Mouse (Mus musculus): ENCODE measurements around the gene Bbs12. TPM values are rescaled to one million over a fixed set of nuclear protein-coding genes. Genes with fewer than 3 reads are reported as not detected.

Bbs12 gene
- 6.1 and 7.7 TPM in 2 replicates for polyA plus RNA-seq (2015; fragmentation: Nextera tagmentation; extraction: Ambion mirVana)

DNA sequence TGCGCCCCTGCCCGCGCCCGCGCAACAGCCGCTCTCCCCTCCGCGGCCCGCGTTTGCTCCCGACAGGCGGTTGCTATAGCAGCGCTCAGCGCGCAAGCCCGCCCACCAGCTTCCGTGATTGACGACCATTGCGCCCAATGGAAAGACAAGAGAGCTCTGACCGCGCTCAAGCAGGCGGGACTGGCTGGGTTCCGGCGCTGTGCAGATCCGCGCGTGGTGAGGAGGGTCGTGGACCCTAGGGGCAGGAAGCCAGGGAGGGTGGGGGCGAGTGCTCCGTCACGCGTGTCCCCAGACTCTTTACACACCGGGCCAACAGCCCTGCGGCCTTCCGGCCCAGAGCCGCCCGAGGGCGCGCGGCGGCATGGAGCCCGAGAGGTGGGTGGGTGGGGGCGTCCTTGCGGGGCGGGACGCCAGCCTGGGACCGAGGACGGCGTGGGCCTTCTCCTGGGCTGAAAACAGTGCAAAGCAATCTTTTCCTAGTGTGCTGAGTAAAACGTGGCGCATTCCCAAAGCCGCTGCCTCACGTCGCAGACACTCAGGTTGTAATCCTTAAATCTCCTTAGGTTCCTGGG is at the start of gene Bbs12, which contains the start of gene Cetn4:
Bbs12 (plus strand) TSS at position 185 of the 572 bp plus-strand sequence.
Cetn4 (minus strand) TSS at position 339 of the 572 bp plus-strand sequence.
- H3K27ac ChIP-seq, result peak within 1 kb of the TSS; percentile 49; the same call in 1 of the 2 replicates
- peak; percentile 100 for ATAC-seq
- no peaks in the 10 kb centered on the region for H3K27me3 ChIP-seq
- H3K4me3 ChIP-seq, result peak within 1 kb of the TSS; percentile 66
- peak within 1 kb of the TSS; percentile 76 for H3K9ac ChIP-seq
- H3K4me2 ChIP-seq, result peak within 1 kb of the TSS; percentile 65
- peaks cover 6% of the 10 kb centered on the region; the same call in 1 of the 2 replicates for H3K4me1 ChIP-seq
- H3K9me3 ChIP-seq (replicated peaks), result no peaks in the 10 kb centered on the region
- WGBS, result under 1% methylated on average over 54 of the region's 54 CpGs
- no peaks in the 10 kb centered on the region for H3K36me3 ChIP-seq (ENCODE audit: poor library complexity, severe bottlenecking)

DNA sequence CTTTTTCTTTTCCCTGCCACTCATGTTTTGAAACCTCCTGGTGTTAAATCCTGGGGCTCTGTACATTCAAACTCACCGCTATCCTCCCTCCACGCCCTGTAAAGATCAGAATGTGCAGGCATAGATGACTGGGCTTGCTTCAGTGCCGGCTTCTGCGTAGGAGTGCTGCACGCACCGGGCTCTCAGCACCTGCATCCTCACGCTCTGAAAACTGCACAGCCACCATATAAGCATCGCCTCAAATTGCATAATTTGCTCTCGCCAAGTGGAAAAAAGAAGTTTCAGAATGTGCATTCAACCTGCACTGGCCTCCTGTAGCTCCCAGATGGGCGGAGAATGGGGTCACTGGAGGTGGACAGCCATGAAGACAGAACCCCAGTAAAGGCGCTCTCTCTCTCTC is 44.0 kb upstream of the Bbs12 start:
- Histone ChIP-seq H3K4me1 (no peaks in the 10 kb centered on the region), H3K4me2 (no peak overlapping the region), H3K36me3 (ENCODE audit: poor library complexity, severe bottlenecking) (no peaks in the 10 kb centered on the region), H3K4me3 (no peak overlapping the region), H3K9me3 (replicated peaks) (no peaks in the 10 kb centered on the region), H3K9ac (no peak overlapping the region), H3K27me3 (no peaks in the 10 kb centered on the region), H3K27ac (no peak overlapping the region)
- ATAC-seq, result no peak
- 75% methylated on average over 11 of the region's 11 CpGs for WGBS

DNA sequence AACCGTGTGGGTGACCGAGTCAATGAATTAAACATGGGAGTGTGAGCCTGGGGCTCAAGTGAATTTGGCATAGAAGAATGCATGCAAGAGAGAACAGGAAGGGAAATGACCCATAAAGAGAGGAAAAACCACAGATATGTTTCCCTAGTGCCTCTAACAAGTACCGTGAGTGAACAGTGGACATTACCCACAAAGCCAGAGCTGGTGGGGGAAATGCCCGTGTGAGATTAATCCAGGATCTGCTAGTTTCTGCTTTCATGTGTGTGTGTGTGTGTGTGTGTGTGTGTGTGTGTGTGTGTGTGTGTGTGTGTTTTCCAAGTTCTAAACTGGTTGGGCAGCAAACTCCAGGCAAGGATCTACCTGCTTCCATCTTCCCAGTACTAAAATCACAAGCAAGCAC is 42.4 kb upstream of the Bbs12 start:
- no peaks in the 10 kb centered on the region for H3K9me3 ChIP-seq (replicated peaks)
- H3K27me3 ChIP-seq, result no peaks in the 10 kb centered on the region
- no peaks in the 10 kb centered on the region for H3K36me3 ChIP-seq (ENCODE audit: poor library complexity, severe bottlenecking)
- no peaks in the 10 kb centered on the region for H3K4me1 ChIP-seq
- H3K9ac ChIP-seq, result no peak overlapping the region
- no peak overlapping the region for H3K4me3 ChIP-seq
- 100% methylated on average over 4 of the region's 4 CpGs for WGBS
- ATAC-seq, result no peak
- no peak overlapping the region for H3K4me2 ChIP-seq
- no peak overlapping the region for H3K27ac ChIP-seq

DNA sequence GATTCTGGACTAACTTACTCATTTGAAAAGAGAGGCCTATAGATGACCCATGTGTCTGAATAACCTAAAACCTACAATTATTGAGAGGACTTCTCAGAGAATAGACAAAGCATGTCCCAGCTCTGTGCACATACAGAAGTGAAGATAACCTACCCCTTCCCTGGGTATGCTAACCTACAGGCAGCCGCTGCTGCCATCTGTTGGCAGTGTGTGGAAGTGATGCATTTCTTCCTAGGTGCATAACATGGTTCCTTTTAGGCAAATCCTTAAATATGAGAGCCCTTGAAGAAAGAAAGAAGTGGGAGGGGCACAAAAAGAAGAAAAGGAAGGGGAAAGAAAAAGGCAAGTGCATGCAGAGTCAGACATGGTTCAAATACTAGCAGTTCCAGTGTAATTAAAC is 41.1 kb upstream of the Bbs12 start:
- Histone ChIP-seq H3K27me3 (no peaks in the 10 kb centered on the region), H3K4me1 (no peaks in the 10 kb centered on the region), H3K27ac (no peak overlapping the region), H3K4me2 (no peak overlapping the region), H3K9me3 (replicated peaks) (no peaks in the 10 kb centered on the region), H3K36me3 (ENCODE audit: poor library complexity, severe bottlenecking) (no peaks in the 10 kb centered on the region), H3K4me3 (no peak overlapping the region), H3K9ac (no peak overlapping the region)
- 3% methylated on average over 1 of the region's 1 CpGs for WGBS
- peak; percentile 66 for ATAC-seq

DNA sequence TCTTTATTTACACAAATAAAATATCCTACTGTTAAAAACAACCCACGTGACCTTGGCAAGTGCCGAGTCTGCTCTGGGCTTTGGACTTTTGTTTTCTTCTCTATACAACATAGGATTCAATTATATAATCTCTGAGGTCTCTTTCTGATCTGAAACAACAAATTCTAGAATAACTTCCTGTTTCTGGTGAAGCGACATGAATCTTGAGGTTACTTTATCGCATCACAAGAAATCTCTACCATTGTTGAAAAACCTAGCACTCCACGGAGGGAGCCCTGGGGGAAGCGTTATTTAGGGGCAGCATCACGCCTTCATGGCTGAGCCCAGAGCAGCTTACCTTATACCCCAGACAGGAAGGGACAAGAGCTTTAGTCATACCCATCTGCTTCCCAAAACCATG is 39.3 kb upstream of the Bbs12 start:
- Histone ChIP-seq H3K9ac (no peak overlapping the region), H3K4me2 (no peak overlapping the region), H3K4me1 (no peaks in the 10 kb centered on the region), H3K9me3 (replicated peaks) (no peaks in the 10 kb centered on the region), H3K4me3 (no peak overlapping the region), H3K27ac (no peak overlapping the region), H3K36me3 (ENCODE audit: poor library complexity, severe bottlenecking) (no peaks in the 10 kb centered on the region), H3K27me3 (no peaks in the 10 kb centered on the region)
- 87% methylated on average over 7 of the region's 7 CpGs for WGBS
- no peak for ATAC-seq

DNA sequence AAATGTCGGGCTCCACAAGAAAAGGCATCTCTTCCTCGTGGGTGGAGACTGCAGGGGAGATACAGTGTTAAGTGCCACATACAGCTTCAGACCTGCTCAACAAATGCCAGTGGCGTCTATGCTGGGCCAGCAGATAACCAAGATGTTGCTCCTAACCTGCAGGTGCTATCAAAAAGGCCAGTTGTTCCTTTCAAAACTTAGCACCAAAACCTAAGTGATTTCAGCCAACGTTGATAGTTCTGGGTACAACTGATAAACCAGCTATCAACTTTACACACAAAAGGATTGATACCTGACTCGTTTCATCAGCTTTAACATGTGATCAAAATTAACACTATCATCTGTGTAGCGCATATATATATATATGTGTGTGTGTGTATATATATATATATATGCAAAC is 37.7 kb upstream of the Bbs12 start:
- Histone ChIP-seq H3K27me3 (no peaks in the 10 kb centered on the region), H3K9me3 (replicated peaks) (no peaks in the 10 kb centered on the region), H3K4me2 (no peak overlapping the region), H3K4me3 (no peak overlapping the region), H3K27ac (no peak overlapping the region), H3K9ac (no peak overlapping the region), H3K36me3 (ENCODE audit: poor library complexity, severe bottlenecking) (no peaks in the 10 kb centered on the region), H3K4me1 (no peaks in the 10 kb centered on the region)
- no peak for ATAC-seq
- WGBS, result 84% methylated on average over 6 of the region's 6 CpGs

DNA sequence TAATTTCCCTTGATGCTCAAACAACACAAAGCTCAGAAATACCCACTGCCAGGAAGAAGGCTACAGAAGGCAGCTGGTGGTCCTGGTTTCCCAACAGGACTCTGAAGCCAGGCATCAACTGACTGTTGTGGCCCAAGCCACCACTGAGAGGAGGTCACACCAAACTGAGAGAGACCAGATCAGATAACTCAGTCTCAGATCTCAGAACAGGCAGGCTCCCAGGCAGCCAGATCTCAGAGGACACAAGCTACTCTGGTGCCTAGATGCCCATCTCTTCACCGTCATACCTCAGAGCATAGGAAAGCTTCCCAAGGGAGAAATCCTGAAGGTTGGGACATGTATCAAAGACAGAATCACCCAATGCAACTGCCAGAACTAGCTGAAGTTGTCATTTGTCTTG is 32.1 kb upstream of the Bbs12 start:
- H3K4me3 ChIP-seq, result no peak overlapping the region
- no peaks in the 10 kb centered on the region for H3K36me3 ChIP-seq (ENCODE audit: poor library complexity, severe bottlenecking)
- no peaks in the 10 kb centered on the region for H3K27me3 ChIP-seq
- H3K9me3 ChIP-seq (replicated peaks), result no peaks in the 10 kb centered on the region
- H3K4me2 ChIP-seq, result no peak overlapping the region
- 100% methylated on average over 1 of the region's 1 CpGs for WGBS
- ATAC-seq, result no peak
- H3K9ac ChIP-seq, result no peak overlapping the region
- H3K4me1 ChIP-seq, result no peaks in the 10 kb centered on the region; the same call in 1 of the 2 replicates
- H3K27ac ChIP-seq, result no peak overlapping the region

DNA sequence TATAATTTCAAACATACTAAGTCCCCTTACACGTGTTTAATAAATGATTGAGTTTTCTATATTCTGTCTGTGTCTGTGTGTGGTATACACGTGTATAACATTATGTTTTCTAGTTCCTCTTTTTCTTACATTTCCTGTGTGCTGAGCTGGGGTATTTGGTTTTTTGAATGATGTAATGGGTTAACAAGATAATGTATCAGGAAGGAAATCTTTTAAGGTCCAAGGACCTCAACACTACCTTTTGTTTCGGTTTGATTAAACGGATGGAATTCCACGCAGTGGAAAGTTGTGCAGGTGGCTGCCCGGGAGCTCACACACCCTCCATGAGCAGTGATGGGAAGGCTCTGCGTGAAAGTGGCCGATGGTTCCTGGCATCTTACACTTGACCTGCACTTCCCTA is 31.5 kb upstream of the Bbs12 start:
- H3K9me3 ChIP-seq (replicated peaks), result no peaks in the 10 kb centered on the region
- no peaks in the 10 kb centered on the region; the same call in 1 of the 2 replicates for H3K4me1 ChIP-seq
- no peaks in the 10 kb centered on the region for H3K27me3 ChIP-seq
- no peak for ATAC-seq
- no peak overlapping the region for H3K27ac ChIP-seq
- no peak overlapping the region for H3K9ac ChIP-seq
- no peaks in the 10 kb centered on the region for H3K36me3 ChIP-seq (ENCODE audit: poor library complexity, severe bottlenecking)
- H3K4me2 ChIP-seq, result no peak overlapping the region
- WGBS, result 74% methylated on average over 8 of the region's 8 CpGs
- no peak overlapping the region for H3K4me3 ChIP-seq

DNA sequence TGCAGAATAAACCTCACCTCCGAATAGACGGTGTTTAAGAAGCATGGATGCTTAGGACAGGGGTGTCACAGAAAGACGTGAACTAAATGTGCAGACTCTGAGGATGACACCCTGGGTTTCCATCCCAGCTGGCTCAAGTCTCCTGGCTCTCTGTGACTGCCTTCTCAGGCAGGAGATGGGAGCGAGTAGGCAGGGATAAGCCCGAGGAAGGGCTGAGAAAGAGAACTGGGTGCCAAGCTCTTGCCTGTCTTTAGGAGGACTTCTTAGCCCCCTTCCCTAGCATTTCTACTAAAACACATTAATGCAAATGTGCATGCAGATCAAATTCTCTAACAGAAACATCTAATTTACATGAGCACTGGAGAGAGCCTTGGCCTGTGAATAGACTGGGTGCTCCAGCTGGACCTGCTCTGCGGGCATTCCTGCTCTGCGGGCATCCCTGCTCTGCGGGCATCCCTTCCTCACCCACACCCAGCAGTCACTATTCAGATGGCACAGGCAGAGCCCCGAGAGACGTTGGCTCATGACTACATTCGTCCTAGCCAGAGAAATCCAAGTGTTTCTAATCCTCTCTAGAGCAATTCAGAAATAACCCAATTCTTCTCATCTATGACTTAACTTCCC is 29.9 kb upstream of the Bbs12 start:
- Histone ChIP-seq H3K9me3 (replicated peaks) (no peaks in the 10 kb centered on the region), H3K4me3 (no peak overlapping the region), H3K4me2 (no peak overlapping the region), H3K36me3 (ENCODE audit: poor library complexity, severe bottlenecking) (no peaks in the 10 kb centered on the region), H3K27ac (no peak overlapping the region), H3K4me1 (no peaks in the 10 kb centered on the region; the same call in 1 of the 2 replicates), H3K9ac (no peak overlapping the region), H3K27me3 (no peaks in the 10 kb centered on the region)
- 77% methylated on average over 11 of the region's 11 CpGs for WGBS
- ATAC-seq, result peak; percentile 62; the same call in 1 of the 2 replicates

DNA sequence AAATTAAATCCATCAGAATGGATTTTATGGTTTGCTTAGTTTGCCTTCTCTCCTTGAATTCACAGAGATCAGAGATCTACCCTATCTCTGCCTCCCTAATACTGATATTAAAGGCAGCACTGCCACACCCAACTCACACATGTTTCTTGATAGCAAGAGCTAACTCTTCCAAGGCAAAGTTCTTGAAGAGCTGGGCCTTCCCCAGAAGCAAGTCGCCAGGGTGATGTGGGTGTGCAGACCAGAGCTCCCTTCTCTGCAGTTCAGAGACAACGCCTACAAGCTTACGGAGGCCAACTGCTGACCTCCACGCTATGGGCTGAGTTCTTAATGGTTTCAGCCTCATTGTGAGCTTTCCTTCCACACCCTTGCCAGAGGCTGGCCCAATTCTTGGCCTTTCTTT is 29.1 kb upstream of the Bbs12 start:
- ATAC-seq, result no peak
- no peaks in the 10 kb centered on the region for H3K9me3 ChIP-seq (replicated peaks)
- no peak overlapping the region for H3K4me2 ChIP-seq
- H3K27ac ChIP-seq, result no peak overlapping the region
- H3K4me1 ChIP-seq, result no peaks in the 10 kb centered on the region; the same call in 1 of the 2 replicates
- no peaks in the 10 kb centered on the region for H3K27me3 ChIP-seq
- WGBS, result 89% methylated on average over 4 of the region's 4 CpGs
- H3K9ac ChIP-seq, result no peak overlapping the region
- no peaks in the 10 kb centered on the region for H3K36me3 ChIP-seq (ENCODE audit: poor library complexity, severe bottlenecking)
- no peak overlapping the region for H3K4me3 ChIP-seq

DNA sequence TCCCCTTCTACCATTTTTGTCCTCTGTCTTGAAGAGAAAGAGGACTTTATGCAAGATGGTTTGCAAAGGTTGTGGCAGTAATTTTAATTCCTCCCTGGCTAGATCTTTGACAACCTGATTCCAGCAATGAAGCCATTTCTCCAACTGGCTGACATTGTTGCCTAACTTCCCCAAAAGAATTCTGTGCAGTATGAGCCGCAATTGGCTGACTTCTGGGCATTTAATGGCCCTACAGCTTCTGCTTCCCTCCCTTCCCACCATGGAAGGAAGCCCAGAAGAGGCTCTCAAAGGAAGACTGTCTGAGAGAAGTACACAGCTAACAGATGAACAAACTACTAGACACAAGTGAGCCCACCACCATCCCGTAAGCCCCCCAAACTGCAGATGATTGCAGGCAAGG is 23.1 kb upstream of the Bbs12 start:
- Histone ChIP-seq H3K27me3 (no peaks in the 10 kb centered on the region), H3K4me1 (peaks cover 4% of the 10 kb centered on the region; the same call in 1 of the 2 replicates), H3K4me3 (no peak overlapping the region), H3K27ac (no peak overlapping the region), H3K4me2 (no peak overlapping the region), H3K36me3 (ENCODE audit: poor library complexity, severe bottlenecking) (no peaks in the 10 kb centered on the region), H3K9me3 (replicated peaks) (no peaks in the 10 kb centered on the region), H3K9ac (no peak overlapping the region)
- WGBS, result 94% methylated on average over 2 of the region's 2 CpGs
- no peak for ATAC-seq

DNA sequence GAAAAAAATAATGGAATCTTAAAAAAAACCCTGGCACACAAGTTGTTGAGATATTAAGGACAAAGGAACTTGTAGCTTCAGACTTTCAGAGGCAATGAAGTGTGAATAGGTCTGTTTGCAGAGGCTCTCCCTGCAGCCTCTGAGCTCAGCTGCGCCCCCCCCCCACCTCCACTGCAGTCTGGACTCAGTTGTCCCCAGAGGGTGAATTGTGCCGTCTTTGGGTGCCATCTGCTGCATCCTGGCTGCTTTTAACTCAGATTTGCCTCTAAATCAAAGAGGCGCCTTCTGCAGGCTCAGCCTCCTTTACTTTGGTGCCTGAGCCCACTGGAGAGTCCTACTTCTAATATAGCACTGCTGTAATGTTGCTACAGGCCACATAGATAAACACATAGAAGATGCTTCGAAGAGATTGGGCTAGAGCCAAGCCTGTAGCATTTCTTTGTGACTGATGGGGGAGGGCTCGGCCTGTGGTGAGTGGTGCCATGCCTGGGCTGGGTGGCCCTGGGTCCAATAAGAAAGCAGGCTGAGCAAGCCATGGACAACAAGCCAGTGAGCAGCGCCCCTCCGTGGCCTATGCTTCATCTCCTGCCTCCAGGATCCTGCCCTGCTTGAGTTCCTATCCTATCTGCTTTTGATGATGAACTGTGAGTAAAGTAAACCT is 21.3 kb upstream of the Bbs12 start:
- H3K9ac ChIP-seq, result no peak overlapping the region
- H3K27me3 ChIP-seq, result no peaks in the 10 kb centered on the region
- H3K4me3 ChIP-seq, result no peak overlapping the region
- no peaks in the 10 kb centered on the region for H3K9me3 ChIP-seq (replicated peaks)
- H3K27ac ChIP-seq, result no peak overlapping the region
- H3K4me2 ChIP-seq, result no peak overlapping the region
- peaks cover 4% of the 10 kb centered on the region; the same call in 1 of the 2 replicates for H3K4me1 ChIP-seq
- no peaks in the 10 kb centered on the region for H3K36me3 ChIP-seq (ENCODE audit: poor library complexity, severe bottlenecking)
- ATAC-seq, result peak; percentile 65; the same call in 1 of the 2 replicates
- 63% methylated on average over 7 of the region's 7 CpGs for WGBS
